Mouse (Mus musculus): ENCODE data around the gene Gm9821. TPM values are rescaled to one million over a fixed set of nuclear protein-coding genes. Genes with fewer than 3 reads are reported as not detected.

Gene Gm9821
- total RNA-seq (2023), result 0.29 TPM in 1 of 4 replicates, not detected in the others

GRCm38 (mm10) chr2:91945483-91945882 is at the start of gene Gm9821:
Gene Gm9821, plus strand, starts transcription at chr2:91945703.

GRCm38 (mm10) chr2:91926949-91927348 is 18.6 kb upstream of the Gm9821 start, which contains the start of gene Chrm4:
Gene Chrm4, plus strand, starts transcription at chr2:91927249.

GRCm38 (mm10) chr2:91932160-91932711 is 13.3 kb upstream of the Gm9821 start, which contains the start of gene Mdk:
Gene Mdk, minus strand, starts transcription at chr2:91932297.

GRCm38 (mm10) chr2:91975581-91976541 is 30.4 kb downstream of the Gm9821 start, which contains the start of gene Dgkz:
Gene Dgkz, minus strand, starts transcription at chr2:91975864.

Other genes with a start within 250 kb of the Gm9821 start
- 30.8 to 35.3 TPM (median 32.5 TPM) in 4 replicates for gene Atg13, start 235.1 kb upstream of the Gm9821 start, total RNA-seq (2023)
- gene Harbi1, start 234.9 kb upstream of the Gm9821 start, total RNA-seq (2023), result 7.0 to 10.6 TPM (median 8.8 TPM) in 4 replicates
- gene Ambra1, start 215.6 kb upstream of the Gm9821 start, total RNA-seq (2023), result 57.8 to 64.9 TPM (median 63.1 TPM) in 4 replicates
- 0.66 to 1.4 TPM (median 0.87 TPM) in 4 replicates for gene Chrm4, start 18.5 kb upstream of the Gm9821 start, total RNA-seq (2023)
- gene Mdk, start 13.4 kb upstream of the Gm9821 start, total RNA-seq (2023), result 0.58 to 2.5 TPM (median 0.78 TPM) in 3 of 4 replicates, not detected in the other
- gene Dgkz, start 30.2 kb downstream of the Gm9821 start, total RNA-seq (2023), result 208 to 231 TPM (median 220 TPM) in 4 replicates
- not detected in 4 replicates for gene Creb3l1, start 78.8 kb downstream of the Gm9821 start, total RNA-seq (2023)
- gene Phf21a, start 147.4 kb downstream of the Gm9821 start, total RNA-seq (2023), result 133 to 158 TPM (median 147 TPM) in 4 replicates